In the genomic region with DNA sequence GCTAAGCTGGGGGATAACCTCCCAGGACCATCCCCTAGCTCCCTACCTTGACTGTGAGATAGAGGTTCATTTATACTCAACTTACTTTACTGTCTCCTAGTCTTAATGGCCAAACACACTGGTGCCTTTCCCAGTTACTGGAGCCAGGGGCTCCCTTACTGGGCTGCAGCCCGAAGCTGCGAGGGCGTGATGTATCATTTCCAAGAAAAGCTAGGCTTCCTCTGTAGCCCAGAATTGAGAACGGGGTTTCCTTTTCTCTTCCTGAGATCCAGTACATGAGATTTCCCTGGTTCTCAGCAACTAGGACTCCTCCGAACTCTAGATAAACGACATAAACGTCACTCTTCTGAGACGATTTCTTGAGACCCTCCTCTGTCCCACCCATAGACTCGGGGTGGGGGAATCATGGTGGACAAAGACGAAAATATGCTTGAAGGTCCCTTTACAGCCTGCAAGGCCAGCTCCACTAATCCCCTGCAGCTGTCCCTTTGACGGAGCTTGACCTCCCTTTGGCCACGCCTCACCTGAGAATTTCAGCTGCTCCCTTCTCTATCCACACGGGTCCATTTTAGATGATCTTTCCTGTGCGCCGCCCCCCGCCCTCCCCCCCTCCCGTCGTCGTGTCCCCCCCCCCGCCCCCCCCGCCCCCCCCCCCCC, we compare ENCODE assay signal across 11 mouse cellular contexts. TPM values are rescaled to one million over a fixed set of nuclear protein-coding genes. Genes with fewer than 3 reads are reported as not detected.
A peak's percentile ranks its signal among the peaks of the same experiment; 100 is the strongest.
DNase-seq lines count a peak whose midpoint lies in the region; ATAC-seq lines count a peak whose summit lies in the region.
"Had no signal": no experiment of that assay in that cellular context is flagged by ENCODE, and none has a peak within 500 bp of the region (broad histone marks: within the 10 kb centered on the region; RNA-seq: fewer than 3 reads in every experiment).

No protein-coding gene starts in this region.

- ATAC-seq in kidney, embryonic 15.5 days (replicated peaks; ENCODE audit: low FRiP score): no peak
- ATAC-seq in embryonic facial prominence, embryonic 13.5 days (ENCODE audit: insufficient number of reproducible peaks, insufficient read depth, low FRiP score, low TSS enrichment, low read depth): no peak
- no peak; the same call in 1 of the 2 replicates for ATAC-seq in midbrain, embryonic 11.5 days (ENCODE audit: low FRiP score)
- ATAC-seq: Patski had no signal

- H3K9me3 ChIP-seq in kidney, embryonic 15.5 days (replicated peaks): no peaks in the 10 kb centered on the region
- H3K9me3 ChIP-seq in embryonic facial prominence, embryonic 13.5 days: no peaks in the 10 kb centered on the region
- no peaks in the 10 kb centered on the region for H3K9me3 ChIP-seq in midbrain, embryonic 11.5 days (ENCODE audit: control insufficient read depth, low read length)

- peak overlapping the region; percentile 31; the same call in 1 of the 2 replicates for H3K9ac ChIP-seq in kidney, embryonic 15.5 days
- H3K9ac ChIP-seq in embryonic facial prominence, embryonic 13.5 days: no peak overlapping the region
- H3K9ac ChIP-seq in midbrain, embryonic 11.5 days (ENCODE audit: low read length): no peak overlapping the region

- 28% methylated on average over 16 of the region's 21 CpGs for WGBS in kidney, embryonic 15.5 days
- WGBS in embryonic facial prominence, embryonic 13.5 days: 45% methylated on average over 15 of the region's 21 CpGs
- WGBS in midbrain, embryonic 11.5 days: 37% methylated on average over 13 of the region's 21 CpGs

- H3K36me3 ChIP-seq in kidney, embryonic 15.5 days: no peaks in the 10 kb centered on the region
- H3K36me3 ChIP-seq in embryonic facial prominence, embryonic 13.5 days: no peaks in the 10 kb centered on the region
- H3K36me3 ChIP-seq in midbrain, embryonic 11.5 days (ENCODE audit: control insufficient read depth, insufficient read depth, low read length): no peaks in the 10 kb centered on the region

- no peaks in the 10 kb centered on the region for H3K27me3 ChIP-seq in kidney, embryonic 15.5 days
- no peaks in the 10 kb centered on the region for H3K27me3 ChIP-seq in embryonic facial prominence, embryonic 13.5 days
- no peaks in the 10 kb centered on the region for H3K27me3 ChIP-seq in midbrain, embryonic 11.5 days (ENCODE audit: control insufficient read depth, insufficient read depth, low read length)
- H3K27me3 ChIP-seq: Patski had no signal

- peak overlapping the region; percentile 58 for H3K4me2 ChIP-seq in kidney, embryonic 15.5 days
- peak overlapping the region; percentile 33 for H3K4me2 ChIP-seq in embryonic facial prominence, embryonic 13.5 days
- H3K4me2 ChIP-seq in midbrain, embryonic 11.5 days: peak overlapping the region; percentile 17; the same call in 1 of the 2 replicates

- DNase-seq in kidney, adult 18-20 months: no peak
- DNase-seq in midbrain, embryonic 11.5 days (ENCODE audit: low spot score, missing footprints): peak; percentile 83
- DNase-seq in urinary bladder, postnatal 4 days (ENCODE audit: low spot score in 2 of 2): no peak
- DNase-seq in spleen, postnatal 10 days (ENCODE audit: low spot score in 2 of 2): no peak
- DNase-seq in adrenal gland, adult 8-10 months: no peak
- DNase-seq: cerebellum, adult 9-11 months had no signal

- H3K4me1 ChIP-seq in kidney, embryonic 15.5 days: peaks cover 20% of the 10 kb centered on the region
- no peaks in the 10 kb centered on the region for H3K4me1 ChIP-seq in brown adipose tissue, adult 24 weeks (ENCODE audit: control insufficient read depth, insufficient read depth, insufficient read length, low read length)
- peaks cover 12% of the 10 kb centered on the region for H3K4me1 ChIP-seq in embryonic facial prominence, embryonic 13.5 days
- peaks cover 6% of the 10 kb centered on the region; the same call in 1 of the 2 replicates for H3K4me1 ChIP-seq in midbrain, embryonic 11.5 days (ENCODE audit: control insufficient read depth, insufficient read depth, low read length)

- peak overlapping the region; percentile 32 for H3K4me3 ChIP-seq in kidney, embryonic 15.5 days (replicated peaks)
- peak overlapping the region; percentile 40 for H3K4me3 ChIP-seq in brown adipose tissue, adult 24 weeks (ENCODE audit: insufficient read depth, low read depth, low read length)
- no peak overlapping the region for H3K4me3 ChIP-seq in embryonic facial prominence, embryonic 13.5 days
- no peak overlapping the region for H3K4me3 ChIP-seq in midbrain, embryonic 11.5 days (ENCODE audit: low read depth, low read length)

- H3K27ac ChIP-seq in kidney, embryonic 15.5 days: no peak overlapping the region
- no peak overlapping the region for H3K27ac ChIP-seq in brown adipose tissue, adult 24 weeks (replicated peaks; ENCODE audit: low read depth, low read length)
- H3K27ac ChIP-seq in embryonic facial prominence, embryonic 13.5 days: no peak overlapping the region
- no peak overlapping the region for H3K27ac ChIP-seq in midbrain, embryonic 11.5 days (ENCODE audit: low read depth, low read length)

RNA-seq across cellular contexts. Expression of gene Laptm4a, which starts 28.5 kb away (rescaled TPM):
- 338 and 401 TPM in 2 replicates for polyA plus RNA-seq in kidney, embryonic 15.5 days (2015; fragmentation: Nextera tagmentation; extraction: Ambion mirVana)
- polyA plus RNA-seq in brown adipose tissue, adult 24 weeks (2012; ENCODE audit: insufficient read depth, insufficient read length, missing spikeins): 307 and 401 TPM in 2 replicates
- 384 and 457 TPM in 2 replicates for polyA plus RNA-seq in embryonic facial prominence, embryonic 13.5 days (2015; fragmentation: Nextera tagmentation; extraction: Ambion mirVana)
- polyA plus RNA-seq in midbrain, embryonic 11.5 days (2014; fragmentation: Nextera tagmentation; extraction: Ambion mirVana): 171 and 173 TPM in 2 replicates
- 100 to 1,000 TPM; 509 to 681 (median 626) TPM for total RNA-seq in adrenal gland, adult 8-10 months (2022)

RNA-seq across cellular contexts. Expression of gene Matn3, which starts 54.7 kb away (rescaled TPM):
- polyA plus RNA-seq in kidney, embryonic 15.5 days (2015; fragmentation: Nextera tagmentation; extraction: Ambion mirVana): 0.27 and 0.60 TPM in 2 replicates
- polyA plus RNA-seq in brown adipose tissue, adult 24 weeks (2012; ENCODE audit: insufficient read depth, insufficient read length, missing spikeins): not detected in 2 replicates
- 7.8 and 11.7 TPM in 2 replicates for polyA plus RNA-seq in embryonic facial prominence, embryonic 13.5 days (2015; fragmentation: Nextera tagmentation; extraction: Ambion mirVana)
- 1.3 and 1.4 TPM in 2 replicates for polyA plus RNA-seq in midbrain, embryonic 11.5 days (2014; fragmentation: Nextera tagmentation; extraction: Ambion mirVana)
- not detected for total RNA-seq in adrenal gland, adult 8-10 months (2022)
- total RNA-seq: heart, postnatal 14 days had no signal

Comparison
In these comparisons a context has a peak if more than half of its experiments do, and no peak if none do; other contexts are left out.
1. H3K4me3 ChIP-seq: peak in kidney, embryonic 15.5 days (single experiment) and brown adipose tissue, adult 24 weeks (single experiment); none in embryonic facial prominence, embryonic 13.5 days (single experiment) and midbrain, embryonic 11.5 days (single experiment).
2. Peak in every context shown above with its lines, with median percentiles within 50 percentile points of each other: H3K4me2 ChIP-seq.